8 mouse cellular contexts compared by ENCODE assay signal in the genomic region with DNA sequence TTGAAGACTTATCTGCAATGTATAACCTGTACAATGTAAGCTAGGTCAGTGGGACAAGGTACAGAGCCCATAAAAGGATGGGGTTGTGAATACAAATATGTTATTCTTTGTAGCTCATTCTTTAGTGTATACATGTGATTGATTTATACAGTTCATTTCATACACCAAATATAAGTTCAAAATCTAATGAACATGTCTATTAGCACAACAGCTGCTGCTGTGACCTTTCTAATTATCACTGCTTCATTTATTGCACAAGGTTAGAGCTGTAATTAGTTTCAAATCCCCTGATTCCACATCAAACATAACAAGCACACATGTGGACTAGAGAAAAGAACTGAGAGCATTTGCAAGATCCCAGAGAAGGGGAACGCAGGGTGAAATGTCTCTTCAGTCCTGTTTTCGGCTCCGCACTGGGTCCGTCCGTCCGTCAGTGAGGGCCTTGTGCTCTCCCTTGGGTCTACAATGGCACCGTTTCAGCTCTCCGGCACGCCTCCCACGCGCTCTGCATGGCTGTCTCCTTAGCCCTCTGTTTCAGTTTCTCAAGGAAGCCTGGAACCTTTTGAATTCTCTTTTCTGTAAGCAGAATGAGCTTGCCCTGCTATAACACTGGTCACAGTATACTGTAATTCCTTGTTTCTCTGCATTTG.
DNase-seq lines count a peak whose midpoint lies in the region; TF ChIP-seq lines count a peak whose summit lies in the region.

No protein-coding gene starts in this region.

- H3K9me3 ChIP-seq in E14TG2a.4 (ENCODE audit: low read length), result no peaks in the 10 kb centered on the region

- no peaks in the 10 kb centered on the region for H3K27me3 ChIP-seq in E14TG2a.4 (ENCODE audit: insufficient read depth, low read length)

- peaks cover 29% of the 10 kb centered on the region for H3K4me1 ChIP-seq in E14TG2a.4 (replicated peaks; ENCODE audit: low read depth, low read length)

- no peak for TF ChIP-seq CTCF in E14TG2a.4 (conservative IDR thresholded peaks at IDR 0.05; ENCODE audit: low read length)

- H3K4me3 ChIP-seq in E14TG2a.4 (replicated peaks; ENCODE audit: low read length), result peak overlapping the region; percentile 27

- peak; percentile 23 for DNase-seq in adrenal gland, adult 2 months
- no peak for DNase-seq in adrenal gland, postnatal 4 days (ENCODE audit: low spot score in 2 of 2)
- peak; percentile 27 for DNase-seq in gastrocnemius, adult 18-20 months (ENCODE audit: low spot score)
- DNase-seq in layer of hippocampus, adult 9-11 months, result peak; percentile 56
- DNase-seq in right cerebral cortex, postnatal 10 days (ENCODE audit: low spot score in 2 of 2), result peak; percentile 58 to 65
- DNase-seq in embryo, embryonic 11 days, result no peak
- DNase-seq in thymus, postnatal 0 days (ENCODE audit: low spot score), result no peak

- H3K36me3 ChIP-seq in E14TG2a.4 (ENCODE audit: insufficient read depth, low read length), result peaks cover 3% of the 10 kb centered on the region; the same call in 1 of the 2 replicates

Comparison
In these comparisons a context has a peak if more than half of its experiments do, and no peak if none do; other contexts are left out.
1. DNase-seq: peak in adrenal gland, adult 2 months (single experiment), gastrocnemius, adult 18-20 months (single experiment), layer of hippocampus, adult 9-11 months (single experiment) and right cerebral cortex, postnatal 10 days (2 of 2); none in adrenal gland, postnatal 4 days (0 of 2), embryo, embryonic 11 days (single experiment) and thymus, postnatal 0 days (single experiment).